Mouse (Mus musculus): Measurements from ENCODE around the gene Pex16. TPM values are rescaled to one million over a fixed set of nuclear protein-coding genes. Genes with fewer than 3 reads are reported as not detected.
A peak's percentile ranks its signal among the peaks of the same experiment; 100 is the strongest.
"Not testable (repeated sequence)": the region's sequence is repeated elsewhere in the genome, so short reads cannot be mapped to it uniquely, and the experiment has no call there.

Pex16 gene
- polyA plus RNA-seq, 1 experiment from 2014 or later: 21.2 TPM

DNA sequence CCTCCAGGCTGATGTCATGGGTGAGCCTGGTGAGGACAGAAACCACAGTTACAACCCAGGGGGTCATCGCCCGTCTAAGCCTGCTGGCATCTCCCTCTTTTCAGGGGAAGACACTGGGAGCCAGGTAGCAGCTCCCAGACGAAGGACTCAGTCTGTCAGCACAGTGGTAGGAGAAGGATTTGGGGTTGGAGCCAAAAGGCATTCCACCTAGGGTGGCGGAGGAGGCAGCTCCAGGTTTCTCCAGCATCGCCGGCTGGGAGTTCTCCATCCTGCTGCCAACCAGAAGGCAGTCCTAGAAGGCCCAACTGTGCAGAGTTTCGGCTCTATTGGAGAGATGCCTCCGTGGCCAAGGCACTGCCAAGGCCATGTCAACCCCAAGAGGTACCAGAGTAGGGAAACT lies 16.6 kb downstream of the Pex16 start:
- H3K9ac ChIP-seq: no peak overlapping the region
- no peak overlapping the region for H3K4me2 ChIP-seq
- no peak for ATAC-seq
- H3K36me3 ChIP-seq: no peaks in the 10 kb centered on the region
- no peak overlapping the region for H3K4me3 ChIP-seq
- peaks cover 100% of the 10 kb centered on the region for H3K27me3 ChIP-seq (replicated peaks)
- H3K9me3 ChIP-seq (replicated peaks): no peaks in the 10 kb centered on the region
- 65% methylated on average over 8 of the region's 8 CpGs for WGBS (ENCODE audit: insufficient replicate concordance)
- peaks cover 35% of the 10 kb centered on the region for H3K4me1 ChIP-seq
- no peak overlapping the region for H3K27ac ChIP-seq

DNA sequence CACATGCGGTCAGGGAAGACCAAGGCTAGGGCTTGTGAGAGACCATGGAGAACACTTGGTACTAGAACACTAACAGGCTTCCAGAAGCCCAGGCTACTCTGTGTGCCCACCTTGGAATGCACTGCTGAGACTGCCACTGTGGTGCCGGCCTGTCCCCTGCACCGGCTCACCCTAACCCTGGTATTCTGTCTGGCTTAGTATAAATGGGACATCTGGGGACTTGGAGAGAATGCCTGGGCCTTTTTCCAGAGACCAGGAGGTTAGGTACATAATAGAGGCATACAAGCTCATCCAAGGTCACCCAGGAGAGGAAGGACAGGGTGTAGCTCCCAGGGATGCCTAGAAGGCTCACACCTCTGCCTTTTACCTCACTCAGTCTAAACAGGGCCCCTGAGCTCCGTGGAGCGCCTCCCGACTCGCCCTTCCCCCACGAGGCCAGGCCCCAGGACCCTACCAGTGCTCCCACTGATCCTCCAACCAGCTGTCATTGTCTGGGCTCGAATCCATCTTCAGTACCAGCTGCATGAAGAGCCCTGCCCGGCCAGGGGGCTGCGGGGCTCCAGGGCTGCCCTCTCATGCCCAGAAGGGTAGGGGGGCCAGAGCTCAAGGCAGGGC lies 17.3 kb downstream of the Pex16 start:
- no peak for ATAC-seq
- Histone ChIP-seq H3K4me1 (peaks cover 35% of the 10 kb centered on the region), H3K27ac (no peak overlapping the region), H3K4me2 (peak overlapping the region; percentile 46), H3K27me3 (replicated peaks) (peaks cover 100% of the 10 kb centered on the region), H3K36me3 (no peaks in the 10 kb centered on the region), H3K9me3 (replicated peaks) (no peaks in the 10 kb centered on the region), H3K9ac (no peak overlapping the region; the same call in 1 of the 2 replicates), H3K4me3 (peak overlapping the region; percentile 34)
- 31% methylated on average over 11 of the region's 11 CpGs for WGBS (ENCODE audit: insufficient replicate concordance)

DNA sequence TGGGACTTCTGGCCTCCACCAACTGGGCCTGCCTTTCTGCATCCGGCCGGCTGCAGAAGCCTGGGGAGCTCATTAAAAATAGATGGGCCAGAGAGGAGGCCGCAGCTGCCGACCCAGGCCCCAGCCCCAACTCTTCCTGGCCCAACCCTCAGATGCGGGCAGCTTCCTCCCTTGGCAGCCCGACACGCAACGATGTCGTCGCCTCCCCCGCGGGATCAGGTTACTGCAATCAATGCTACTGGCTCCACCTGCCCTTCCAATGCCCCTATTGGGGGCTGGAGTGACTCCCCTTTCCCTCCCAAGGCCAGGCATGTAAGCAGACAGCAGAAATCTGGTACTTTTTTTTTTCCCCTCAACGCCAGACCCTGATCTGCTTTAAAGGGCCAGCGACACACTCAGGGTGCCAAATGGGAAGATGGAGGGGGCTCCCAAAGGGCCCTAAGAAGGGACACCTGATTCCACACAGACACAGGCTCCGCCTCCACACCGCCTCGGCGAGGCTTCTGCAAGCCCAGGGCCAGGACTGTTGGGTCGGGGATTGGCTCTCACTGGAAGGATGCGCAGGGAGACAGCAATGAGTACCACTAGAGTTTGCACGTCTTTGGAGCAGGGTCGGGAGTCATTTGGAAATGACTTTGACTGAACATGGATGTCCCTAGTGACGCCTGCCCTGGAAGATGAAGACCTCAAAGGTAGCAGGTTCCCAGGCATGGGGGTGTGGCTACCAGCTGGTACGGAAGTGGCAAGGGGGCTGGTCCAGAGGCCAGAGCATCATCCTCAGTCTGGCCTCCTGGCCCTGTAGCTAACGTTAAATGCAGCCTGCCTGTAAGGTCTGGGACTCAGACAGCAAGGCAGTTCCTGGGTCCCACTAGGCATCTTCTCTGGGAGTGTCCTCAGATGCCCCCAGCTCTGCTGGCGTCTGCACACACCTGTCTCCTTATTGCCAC lies 18.1 kb downstream of the Pex16 start:
- no peak overlapping the region; the same call in none of the 2 replicates for H3K9ac ChIP-seq
- H3K4me1 ChIP-seq: peaks cover 35% of the 10 kb centered on the region
- peaks cover 100% of the 10 kb centered on the region for H3K27me3 ChIP-seq (replicated peaks)
- H3K4me2 ChIP-seq: peak overlapping the region; percentile 46
- no peaks in the 10 kb centered on the region for H3K9me3 ChIP-seq (replicated peaks)
- no peak overlapping the region for H3K27ac ChIP-seq
- H3K36me3 ChIP-seq: no peaks in the 10 kb centered on the region
- H3K4me3 ChIP-seq: peak overlapping the region; percentile 34
- WGBS (ENCODE audit: insufficient replicate concordance): 4% methylated on average over 26 of the region's 26 CpGs
- ATAC-seq: no peak

DNA sequence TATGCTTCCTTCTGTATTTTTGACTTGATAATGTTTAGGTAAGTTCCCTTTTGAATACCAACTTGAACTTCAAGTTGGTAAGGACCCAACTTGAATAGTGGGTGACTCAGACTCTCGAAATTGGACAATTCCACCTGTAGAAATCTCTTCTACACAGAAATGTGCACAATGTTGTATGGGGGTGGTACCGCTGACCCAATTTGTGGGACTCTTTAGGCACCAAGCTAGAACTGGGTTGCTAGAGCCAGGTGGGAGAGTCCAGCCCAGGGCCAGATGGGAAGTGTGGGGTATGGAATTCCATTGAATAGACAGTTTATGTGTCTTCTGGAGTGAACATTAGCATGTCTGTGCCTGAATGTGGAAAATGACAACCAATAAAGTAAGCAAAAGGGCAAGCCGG lies 21.1 kb downstream of the Pex16 start:
- peaks cover 90% of the 10 kb centered on the region for H3K27me3 ChIP-seq (replicated peaks)

DNA sequence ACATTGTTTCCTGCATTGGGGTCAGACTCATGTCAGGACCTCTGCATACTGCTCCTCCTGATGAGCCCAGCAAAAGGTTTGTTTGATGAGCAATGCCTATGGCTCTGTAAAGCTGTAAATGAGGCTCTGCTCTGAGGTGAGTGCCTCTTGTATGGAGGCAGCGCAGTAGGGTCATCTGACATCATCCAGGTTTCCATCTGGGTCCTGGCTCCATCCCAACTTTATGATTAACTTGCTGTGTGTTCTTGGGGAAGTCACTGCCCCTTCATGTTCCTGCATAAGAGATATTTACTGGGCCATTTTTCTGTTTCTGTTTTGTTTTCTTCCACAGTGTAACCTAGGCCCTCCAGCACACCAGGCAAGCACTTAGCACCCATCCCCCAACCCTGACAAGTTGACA lies 23.0 kb downstream of the Pex16 start:
- no peak for ATAC-seq
- no peak overlapping the region for H3K27ac ChIP-seq
- H3K27me3 ChIP-seq (replicated peaks): peaks cover 90% of the 10 kb centered on the region
- H3K9ac ChIP-seq: no peak overlapping the region
- H3K9me3 ChIP-seq (replicated peaks): no peaks in the 10 kb centered on the region
- H3K4me1 ChIP-seq: peaks cover 9% of the 10 kb centered on the region
- no peaks in the 10 kb centered on the region for H3K36me3 ChIP-seq
- WGBS (ENCODE audit: insufficient replicate concordance): 44% methylated on average over 1 of the region's 1 CpGs
- H3K4me3 ChIP-seq: no peak overlapping the region
- no peak overlapping the region for H3K4me2 ChIP-seq

More for the DNA sequence above, 21.1 kb downstream of the Pex16 start:
- Histone ChIP-seq H3K9ac (no peak overlapping the region), H3K36me3 (no peaks in the 10 kb centered on the region), H3K4me3 (no peak overlapping the region), H3K4me1 (peaks cover 12% of the 10 kb centered on the region), H3K9me3 (replicated peaks) (no peaks in the 10 kb centered on the region), H3K27ac (no peak overlapping the region), H3K4me2 (no peak overlapping the region)
- no peak for ATAC-seq
- WGBS (ENCODE audit: insufficient replicate concordance): 63% methylated on average over 3 of the region's 3 CpGs

DNA sequence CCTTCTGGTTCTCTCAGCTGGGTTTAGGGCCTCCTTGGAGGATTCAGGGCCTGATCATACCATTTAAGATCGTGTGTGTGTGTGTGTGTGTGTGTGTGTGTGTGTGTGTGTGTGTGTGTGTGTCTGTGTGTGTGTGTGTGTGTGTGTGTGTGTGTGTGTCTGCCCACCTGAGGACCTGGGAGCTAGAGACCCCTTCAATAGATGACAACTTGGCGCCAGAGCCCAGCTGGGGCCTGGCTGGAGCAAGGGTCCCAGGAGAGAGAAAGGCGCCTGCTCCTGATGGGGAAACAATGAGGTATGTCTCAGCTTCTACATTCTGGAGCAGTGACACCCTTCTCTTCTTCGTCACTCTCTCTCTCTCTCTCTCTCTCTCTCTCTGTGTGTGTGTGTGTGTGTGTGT lies 25.4 kb downstream of the Pex16 start:
- H3K4me1 ChIP-seq; H3K27ac ChIP-seq; H3K9me3 ChIP-seq (replicated peaks); ATAC-seq; H3K4me3 ChIP-seq; H3K9ac ChIP-seq; H3K4me2 ChIP-seq: not testable (repeated sequence)
- H3K36me3 ChIP-seq: peaks cover 14% of the 10 kb centered on the region
- 51% methylated on average over 3 of the region's 4 CpGs for WGBS (ENCODE audit: insufficient replicate concordance)
- peaks cover 67% of the 10 kb centered on the region for H3K27me3 ChIP-seq (replicated peaks)

DNA sequence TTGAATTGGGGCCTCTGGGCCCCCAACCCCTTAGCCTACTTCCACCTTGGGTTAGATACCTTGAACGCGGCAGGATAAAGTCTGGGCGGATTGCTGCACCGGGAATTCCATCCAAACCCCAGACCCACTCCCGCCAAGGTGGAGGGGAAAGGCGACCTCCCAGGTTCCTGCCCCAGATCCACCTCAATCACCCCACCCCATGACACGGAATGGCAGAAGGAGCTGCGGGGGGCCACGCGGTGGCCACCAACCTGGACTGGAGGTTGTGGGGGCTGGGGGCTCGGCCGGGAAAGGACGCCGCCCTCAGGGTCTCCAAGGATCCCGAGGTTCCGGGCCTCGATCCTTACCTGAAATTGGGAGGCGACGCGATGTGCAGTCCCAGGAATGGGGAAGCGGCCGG lies 26.2 kb downstream of the Pex16 start:
- peak overlapping the region; percentile 60 for H3K4me3 ChIP-seq
- peaks cover 9% of the 10 kb centered on the region for H3K4me1 ChIP-seq
- peaks cover 59% of the 10 kb centered on the region for H3K27me3 ChIP-seq (replicated peaks)
- ATAC-seq: no peak
- no peaks in the 10 kb centered on the region for H3K9me3 ChIP-seq (replicated peaks)
- H3K36me3 ChIP-seq: peaks cover 22% of the 10 kb centered on the region
- H3K9ac ChIP-seq: peak overlapping the region; percentile 43; the same call in 1 of the 2 replicates
- H3K27ac ChIP-seq: no peak overlapping the region
- peak overlapping the region; percentile 69 for H3K4me2 ChIP-seq
- WGBS (ENCODE audit: insufficient replicate concordance): 6% methylated on average over 22 of the region's 22 CpGs

DNA sequence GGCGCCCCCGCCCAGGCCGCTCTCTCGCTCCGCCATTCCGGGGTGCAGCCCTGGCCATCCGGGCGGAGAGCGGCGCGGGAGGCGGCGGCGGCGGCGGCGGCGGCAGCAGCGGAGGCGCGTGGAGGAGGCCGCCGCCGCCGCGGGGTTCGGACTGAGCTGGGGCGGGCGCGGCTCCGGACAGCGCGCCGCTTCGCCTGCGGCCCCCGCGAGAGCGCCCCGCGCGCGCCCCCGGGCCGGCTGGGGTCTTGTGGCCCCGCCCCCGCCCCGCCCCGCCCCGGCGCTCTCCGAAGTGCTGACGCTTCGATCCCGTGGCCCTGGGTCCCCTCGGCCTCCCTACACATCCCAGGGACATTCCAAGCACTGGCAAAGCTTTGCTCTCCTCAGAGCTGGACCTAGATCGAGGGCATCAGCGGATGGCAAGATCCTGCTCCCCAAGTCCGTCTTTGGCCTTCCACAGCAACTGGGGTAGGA lies 26.6 kb downstream of the Pex16 start, which contains the start of gene Mapk8ip1:
TSS of gene Mapk8ip1 (minus strand) at position 173 of the 471 bp plus-strand sequence.
- peak within 1 kb of the TSS; percentile 69 for H3K4me2 ChIP-seq
- H3K9me3 ChIP-seq (replicated peaks): no peaks in the 10 kb centered on the region
- H3K36me3 ChIP-seq: peaks cover 26% of the 10 kb centered on the region
- H3K27ac ChIP-seq: no peak within 1 kb of the TSS
- peak within 1 kb of the TSS; percentile 60 for H3K4me3 ChIP-seq
- peak; percentile 56 for ATAC-seq
- H3K27me3 ChIP-seq (replicated peaks): peaks cover 55% of the 10 kb centered on the region
- H3K4me1 ChIP-seq: peaks cover 9% of the 10 kb centered on the region
- H3K9ac ChIP-seq: peak within 1 kb of the TSS; percentile 43; the same call in 1 of the 2 replicates
- WGBS (ENCODE audit: insufficient replicate concordance): 4% methylated on average over 34 of the region's 59 CpGs

DNA sequence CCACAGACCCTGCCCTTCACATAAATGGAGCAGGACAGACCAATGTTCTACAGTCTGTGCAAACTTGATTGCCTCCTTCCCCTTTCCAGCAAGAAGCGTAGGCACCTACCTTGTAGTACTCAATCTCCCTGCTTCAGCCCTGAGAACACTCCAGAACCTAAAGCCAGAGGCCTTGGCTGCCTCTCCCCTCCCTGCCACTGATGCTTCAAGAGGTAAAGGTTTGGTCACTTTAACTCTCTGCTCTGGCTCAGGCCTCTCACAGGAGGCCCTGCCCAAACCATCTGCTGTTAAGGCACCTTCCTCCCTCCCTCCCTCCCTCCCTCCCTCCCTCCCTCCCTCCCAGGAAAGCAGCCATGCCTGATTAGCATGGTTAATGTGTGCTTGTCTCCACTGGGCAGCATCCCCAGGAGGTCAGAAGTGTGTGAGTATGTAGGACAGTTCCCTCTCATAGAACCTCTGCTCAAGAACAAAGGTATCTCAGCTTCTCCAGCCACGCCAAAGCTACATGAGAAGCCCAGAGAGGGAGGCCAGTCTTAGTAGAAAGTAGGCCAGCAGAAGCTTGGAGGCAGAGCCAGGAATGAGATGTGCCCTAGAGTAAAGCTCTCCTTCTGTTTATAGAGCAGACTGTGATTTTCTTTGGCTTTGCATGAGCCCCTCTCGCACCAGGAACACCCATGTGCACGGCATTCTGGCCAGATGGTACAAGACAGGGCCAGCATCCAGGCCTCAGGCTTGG lies 28.3 kb downstream of the Pex16 start:
- Histone ChIP-seq H3K9ac (no peak overlapping the region), H3K4me2 (no peak overlapping the region), H3K36me3 (peaks cover 40% of the 10 kb centered on the region), H3K9me3 (replicated peaks) (no peaks in the 10 kb centered on the region), H3K27ac (no peak overlapping the region), H3K4me3 (no peak overlapping the region), H3K27me3 (replicated peaks) (peaks cover 38% of the 10 kb centered on the region), H3K4me1 (peaks cover 9% of the 10 kb centered on the region)
- no peak for ATAC-seq
- 70% methylated on average over 4 of the region's 4 CpGs for WGBS (ENCODE audit: insufficient replicate concordance)

DNA sequence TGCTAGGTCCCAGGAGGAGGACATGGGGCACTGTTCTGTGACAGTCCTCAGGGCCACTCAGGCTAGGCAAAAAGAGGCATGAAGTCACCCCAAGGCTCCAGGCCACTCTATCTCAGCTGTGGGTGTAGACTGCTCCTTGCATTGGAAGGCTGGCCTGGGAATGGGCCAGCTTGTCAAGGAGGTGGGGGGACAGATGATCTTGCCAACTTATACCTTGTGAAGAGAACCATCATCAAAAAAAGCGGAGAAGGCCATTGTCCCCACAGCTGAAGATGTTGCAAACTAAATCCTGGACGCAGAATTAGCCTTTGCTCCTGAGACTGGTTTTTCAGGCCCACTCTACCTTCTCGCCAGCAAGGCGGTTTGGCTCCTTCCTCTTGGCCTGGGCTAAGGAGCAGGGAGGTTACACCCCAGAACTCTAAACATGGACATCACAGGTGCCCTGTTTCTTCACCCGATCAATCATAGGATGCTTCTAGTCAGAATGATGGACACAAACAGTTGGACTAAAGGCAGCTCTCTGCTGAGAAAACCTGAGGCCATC lies 29.4 kb downstream of the Pex16 start:
- H3K27ac ChIP-seq: no peak overlapping the region
- no peak overlapping the region for H3K9ac ChIP-seq
- peaks cover 9% of the 10 kb centered on the region for H3K4me1 ChIP-seq
- WGBS (ENCODE audit: insufficient replicate concordance): 82% methylated on average over 5 of the region's 5 CpGs
- H3K27me3 ChIP-seq (replicated peaks): peaks cover 37% of the 10 kb centered on the region
- H3K4me3 ChIP-seq: no peak overlapping the region
- H3K4me2 ChIP-seq: no peak overlapping the region
- peaks cover 51% of the 10 kb centered on the region for H3K36me3 ChIP-seq
- no peak for ATAC-seq
- no peaks in the 10 kb centered on the region for H3K9me3 ChIP-seq (replicated peaks)

DNA sequence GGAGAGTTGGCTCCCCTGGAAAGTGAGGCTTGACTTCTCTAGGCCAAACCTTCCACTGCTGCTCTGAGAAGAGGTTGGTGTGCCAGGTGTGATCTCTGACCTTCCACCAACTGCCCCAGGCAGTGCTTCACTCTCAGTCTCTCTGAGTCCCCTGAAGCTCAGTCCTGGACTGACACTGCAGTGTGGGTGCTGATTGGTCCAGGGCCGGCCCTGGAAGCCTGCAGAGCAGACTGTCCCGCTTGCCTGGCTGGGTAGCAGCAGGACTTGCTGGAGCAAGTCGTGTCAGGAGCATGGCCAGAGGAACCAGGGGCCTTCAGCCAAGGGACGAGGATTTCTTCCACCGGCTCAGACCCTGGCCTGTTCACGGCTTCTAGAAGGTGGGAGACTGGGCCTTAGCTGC lies 30.3 kb downstream of the Pex16 start:
- ATAC-seq: no peak
- 78% methylated on average over 6 of the region's 6 CpGs for WGBS (ENCODE audit: insufficient replicate concordance)
- H3K9me3 ChIP-seq (replicated peaks): no peaks in the 10 kb centered on the region
- peaks cover 9% of the 10 kb centered on the region for H3K4me1 ChIP-seq
- no peak overlapping the region for H3K4me3 ChIP-seq
- H3K9ac ChIP-seq: no peak overlapping the region; the same call in 1 of the 2 replicates
- no peak overlapping the region for H3K4me2 ChIP-seq
- no peak overlapping the region for H3K27ac ChIP-seq
- peaks cover 28% of the 10 kb centered on the region for H3K27me3 ChIP-seq (replicated peaks)
- peaks cover 60% of the 10 kb centered on the region for H3K36me3 ChIP-seq
